Mouse (Mus musculus): ENCODE data around the gene Col18a1.

DNA sequence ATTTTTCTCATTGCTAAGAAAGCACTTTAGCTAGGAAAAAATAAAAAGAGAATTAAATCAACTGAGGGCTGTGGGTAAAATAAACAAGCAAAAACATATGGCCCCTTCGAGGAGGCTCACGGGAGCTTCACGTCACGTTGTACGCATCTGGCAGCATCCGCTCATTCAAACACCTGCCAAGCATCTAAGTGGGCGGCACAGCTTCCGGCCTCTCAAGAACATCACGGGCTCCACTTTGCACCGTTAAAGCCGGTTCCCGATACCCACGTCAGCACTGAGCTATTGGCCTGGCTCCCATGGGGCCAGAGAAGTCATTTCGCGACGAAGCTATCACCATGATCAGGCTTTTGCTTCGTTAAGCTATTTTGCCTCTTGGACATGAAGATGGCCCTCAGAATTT is 26.4 kb upstream of the Col18a1 start:
- no peak for TF ChIP-seq POLR2A (IDR thresholded peaks at IDR 0.05; ENCODE audit: borderline replicate concordance, insufficient read depth, low read length)
- no peak for TF ChIP-seq CTCF (IDR thresholded peaks at IDR 0.05; ENCODE audit: borderline replicate concordance, insufficient read depth, low read depth, low read length)
